Mouse (Mus musculus): ENCODE data around the gene D10Wsu102e.

DNA sequence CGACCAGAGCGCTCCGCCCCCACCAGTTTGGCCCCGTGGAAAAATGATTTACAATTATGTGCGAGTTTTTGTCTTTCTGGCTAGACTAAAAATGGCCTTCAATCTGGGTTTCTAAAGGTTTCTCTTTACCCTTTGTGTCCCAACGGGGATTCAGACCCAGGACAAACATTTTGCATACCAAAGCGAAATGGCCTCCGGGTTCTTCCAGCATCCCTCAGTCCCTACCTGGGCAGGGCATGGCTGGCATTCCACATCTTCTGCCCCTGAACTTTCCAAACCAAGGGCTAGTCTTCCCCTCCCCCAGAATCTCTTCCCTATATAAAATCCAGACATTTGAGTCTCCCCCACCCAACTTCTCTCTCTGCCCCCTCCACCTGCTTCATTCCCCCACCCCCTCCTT is 153.7 kb downstream of the D10Wsu102e start:
- TF ChIP-seq POLR2A (IDR thresholded peaks at IDR 0.05; ENCODE audit: extremely low read depth, insufficient read depth, low read length) (no peak), CTCF (IDR thresholded peaks at IDR 0.05; ENCODE audit: low read depth, low read length) (no peak)

Measured in liver, adult 2 months (tissue).